Mouse (Mus musculus) heart, postnatal 25 days (tissue): ENCODE measurements at regions not wholly inside any gene's neighbourhood (a gene's known extent, or its start where the extent isn't known, plus 50 kb on each side); places are given as distances from the start of the nearest gene placed in this dataset.
"Not testable (repeated sequence)": the region's sequence is repeated elsewhere in the genome, so short reads cannot be mapped to it uniquely, and the experiment has no call there.

Experiments used
- DNase-seq: peaks from one replicate; pipeline ENCODE4 v3.0.0; 2022; ENCODE audit warnings: low spot score
- intact Hi-C: fragments of 180-260 bp; cut with DNase I; formaldehyde crosslinking; loops from one replicate; pipeline ENCODE4 v1.15.1; 2025

- intact Hi-C loops, DNase-seq: not testable (repeated sequence)
Measured at GRCm38 (mm10) chr6:48341367-48341766, 54.0 kb upstream of the Krba1 start.

- intact Hi-C loops, DNase-seq: not testable (repeated sequence)
Measured at GRCm38 (mm10) chr6:48336964-48337363, 58.4 kb upstream of the Krba1 start.

- DNase-seq = no peak
- intact Hi-C loops = no loop called here
Measured at GRCm38 (mm10) chr6:48288011-48288410, 107.4 kb upstream of the Krba1 start.

GRCm38 (mm10) chr6:48279646-48280045 is 115.7 kb upstream of the Krba1 start:
- intact Hi-C loops, DNase-seq: not testable (repeated sequence)

GRCm38 (mm10) chr6:48261563-48261962 is 133.8 kb upstream of the Krba1 start:
- not testable (repeated sequence) for DNase-seq
- intact Hi-C loops = loop anchor here (1.0 kb wide), 1 partner anchor 10 kb away; no protein-coding TSS in a partner anchor

GRCm38 (mm10) chr6:48252989-48253388 is 142.4 kb upstream of the Krba1 start:
- intact Hi-C loops, DNase-seq: not testable (repeated sequence)

- DNase-seq = no peak
- intact Hi-C loops = no loop called here
Measured at GRCm38 (mm10) chr6:48251954-48252353, 143.4 kb upstream of the Krba1 start.

GRCm38 (mm10) chr6:48244191-48244590 is 151.2 kb upstream of the Krba1 start:
- DNase-seq, intact Hi-C loops: not testable (repeated sequence)

GRCm38 (mm10) chr6:48227431-48227830 is 141.0 kb upstream of the Zfp746 start:
- intact Hi-C loops = no loop called here
- DNase-seq = peak; percentile 11

- DNase-seq = no peak
- intact Hi-C loops = no loop called here
Measured at GRCm38 (mm10) chr6:48224206-48224605, 137.8 kb upstream of the Zfp746 start.

GRCm38 (mm10) chr6:48222971-48223370 is 136.6 kb upstream of the Zfp746 start:
- DNase-seq = no peak
- intact Hi-C loops = no loop called here

GRCm38 (mm10) chr6:48221806-48222205 is 135.4 kb upstream of the Zfp746 start:
- intact Hi-C loops, DNase-seq: not testable (repeated sequence)

GRCm38 (mm10) chr6:48215212-48215611 is 128.8 kb upstream of the Zfp746 start:
- intact Hi-C loops = no loop called here
- DNase-seq = no peak

- intact Hi-C loops = no loop called here
- no peak for DNase-seq
Measured at GRCm38 (mm10) chr6:48209739-48210138, 123.3 kb upstream of the Zfp746 start.

- DNase-seq = no peak
- intact Hi-C loops = no loop called here
Measured at GRCm38 (mm10) chr6:48209103-48209502, 122.7 kb upstream of the Zfp746 start.

GRCm38 (mm10) chr6:48205722-48206121 is 119.3 kb upstream of the Zfp746 start:
- no peak for DNase-seq

GRCm38 (mm10) chr6:48199951-48200350 is 113.6 kb upstream of the Zfp746 start:
- no peak for DNase-seq
- intact Hi-C loops = no loop called here

More at GRCm38 (mm10) chr6:48205722-48206121, 119.3 kb upstream of the Zfp746 start:
- intact Hi-C loops = no loop called here

- no peak for DNase-seq
- intact Hi-C loops = no loop called here
Measured at GRCm38 (mm10) chr6:48198806-48199205, 112.4 kb upstream of the Zfp746 start.

- intact Hi-C loops = no loop called here
- DNase-seq = no peak
Measured at GRCm38 (mm10) chr6:48197696-48198378, 111.4 kb upstream of the Zfp746 start.

- DNase-seq, intact Hi-C loops: not testable (repeated sequence)
Measured at GRCm38 (mm10) chr6:48188363-48188762, 102.0 kb upstream of the Zfp746 start.

GRCm38 (mm10) chr6:48185311-48185710 is 98.9 kb upstream of the Zfp746 start:
- DNase-seq = no peak
- intact Hi-C loops = no loop called here
